Mouse (Mus musculus): ENCODE results near the gene Gm614.

- TF ChIP-seq RAD21 (IDR thresholded peaks at IDR 0.05; ENCODE audit: low read depth, low read length) (no peak), EP300 (IDR thresholded peaks at IDR 0.05; ENCODE audit: low read length) (no peak), CTCF (conservative IDR thresholded peaks at IDR 0.05 in 1 of 2, IDR thresholded peaks at IDR 0.05 in 1 of 2; ENCODE audit: low read depth in 2 of 2, low read length in 2 of 2) (no peak), CHD1 (IDR thresholded peaks at IDR 0.05; ENCODE audit: low read depth, low read length) (no peak), UBTF (IDR thresholded peaks at IDR 0.05; ENCODE audit: low read depth, low read length) (no peak), TCF12 (IDR thresholded peaks at IDR 0.05; ENCODE audit: low read depth, low read length) (no peak), POLR2A (IDR thresholded peaks at IDR 0.05; ENCODE audit: low read depth, low read length) (no peak), NRF1 (IDR thresholded peaks at IDR 0.05; ENCODE audit: low read depth, low read length) (no peak), ZMIZ1 (IDR thresholded peaks at IDR 0.05; ENCODE audit: low read depth, low read length) (no peak), ZKSCAN1 (IDR thresholded peaks at IDR 0.05; ENCODE audit: borderline replicate concordance, low read depth, low read length) (no peak), SIN3A (IDR thresholded peaks at IDR 0.05; ENCODE audit: low read length) (no peak)
Measured at GRCm38 (mm10) chrX:101266631-101267030, 2.8 kb upstream of the Gm614 start.

All from CH12.LX (cell line).